Mouse (Mus musculus) stomach, postnatal 0 days (tissue): ENCODE data around the gene AC134908.4.

ENCODE experiments used
- CTCF ChIP-seq: IDR thresholded peaks from 2 replicates; pipeline ENCODE4 v1.5.1; 2016; ENCODE audit warnings: antibody characterized with exemption, low read depth, mild to moderate bottlenecking, moderate library complexity
- EP300 ChIP-seq: optimal IDR thresholded peaks from 2 replicates; pipeline ENCODE3; 2016; ENCODE audit warnings: antibody characterized with exemption

DNA sequence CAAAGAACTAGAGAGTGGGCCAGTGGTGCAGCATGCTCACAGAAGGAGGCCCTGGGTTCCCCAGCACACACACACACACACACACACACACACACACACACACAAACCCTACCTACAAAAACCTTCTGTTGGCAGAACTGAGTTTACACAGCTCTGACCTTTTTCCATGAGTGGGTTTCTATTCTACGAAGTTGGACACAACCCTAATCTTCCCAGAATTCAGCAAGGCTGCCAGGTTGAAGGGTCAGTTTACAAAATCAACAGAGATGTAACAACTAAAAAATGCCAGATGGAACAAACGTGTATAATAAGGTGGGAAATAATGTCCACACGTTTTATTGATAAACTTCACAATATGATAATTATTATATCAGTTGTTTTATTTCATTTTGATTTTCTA lies 37.8 kb downstream of the AC134908.4 start:
- TF ChIP-seq CTCF (no peak), EP300 (no peak)
